Mouse (Mus musculus): ENCODE measurements around the gene Kif3c.

The Kif3c gene

DNA sequence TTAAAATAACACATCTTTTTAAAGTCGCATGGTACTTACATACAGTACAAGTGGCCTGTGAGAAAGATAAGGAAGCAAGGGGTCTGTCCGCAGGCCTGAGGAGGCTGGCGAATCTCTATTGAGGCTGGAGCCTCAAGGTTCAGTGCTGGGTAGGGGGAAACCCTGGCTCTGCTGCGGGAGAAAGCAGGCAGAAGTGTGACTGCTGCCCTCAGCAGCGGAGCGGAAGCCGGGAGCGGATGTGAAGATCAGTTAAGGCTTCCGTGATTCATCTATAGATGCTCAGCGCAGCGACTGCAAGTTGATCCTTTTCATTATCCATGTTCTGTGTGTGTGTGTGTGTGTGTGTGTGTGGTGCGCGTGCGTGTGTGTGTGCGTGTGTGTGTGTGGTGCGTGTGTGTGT lies 8.1 kb upstream of the Kif3c start:
- no peaks in the 10 kb centered on the region for H3K27me3 ChIP-seq (ENCODE audit: control insufficient read depth, insufficient read depth, low read length, poor library complexity, severe bottlenecking)
- peak; percentile 65 for DNase-seq (ENCODE audit: low read depth, low spot score)

DNA sequence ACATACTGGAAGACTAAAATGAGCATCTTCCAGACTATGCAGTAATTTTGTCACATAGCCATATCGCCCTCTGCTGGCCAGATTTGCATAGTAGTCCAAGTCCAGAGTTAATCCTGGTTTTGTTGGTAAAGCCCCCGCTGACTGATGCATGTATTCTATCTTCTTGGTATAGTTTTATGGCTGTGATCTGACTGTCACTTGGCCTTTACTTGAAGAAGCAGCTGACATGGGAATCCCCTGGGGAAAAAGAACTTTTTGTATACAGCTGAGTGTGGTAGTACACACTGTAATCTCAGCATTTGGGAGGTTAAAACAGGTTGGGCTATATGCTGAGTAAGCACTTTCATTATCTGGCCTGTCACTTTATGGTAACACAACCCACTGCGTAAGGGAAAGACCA lies 5.6 kb upstream of the Kif3c start:
- DNase-seq (ENCODE audit: low read depth, low spot score): peak; percentile 85
- H3K36me3 ChIP-seq (ENCODE audit: control insufficient read depth, insufficient read depth, low read length, poor library complexity, severe bottlenecking): no peaks in the 10 kb centered on the region
- H3K27me3 ChIP-seq (ENCODE audit: control insufficient read depth, insufficient read depth, low read length, poor library complexity, severe bottlenecking): no peaks in the 10 kb centered on the region

More for the DNA sequence above, 8.1 kb upstream of the Kif3c start:
- H3K36me3 ChIP-seq (ENCODE audit: control insufficient read depth, insufficient read depth, low read length, poor library complexity, severe bottlenecking): no peaks in the 10 kb centered on the region

DNA sequence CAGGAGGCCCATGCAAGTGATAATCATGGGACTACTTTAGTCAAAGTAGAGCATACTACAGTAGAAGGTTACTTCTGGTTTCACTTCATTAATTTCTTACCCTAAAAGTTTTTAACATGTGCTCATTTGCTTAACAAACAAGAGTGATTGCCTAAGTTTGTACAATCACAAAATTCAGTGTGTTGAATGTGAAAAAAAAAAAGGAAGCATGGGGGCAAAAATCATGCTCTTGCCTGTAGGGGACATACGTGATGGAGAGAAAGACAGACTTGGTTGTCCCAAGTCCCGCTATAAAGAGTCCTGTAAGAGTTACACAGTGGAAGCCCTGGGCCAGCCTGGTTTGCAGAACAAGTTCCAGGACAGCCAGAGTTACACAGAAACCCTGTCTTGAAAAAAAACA lies 4.9 kb upstream of the Kif3c start:
- peak; percentile 44 for DNase-seq (ENCODE audit: low read depth, low spot score)

GRCm38 (mm10) chr12:3364076-3364475 lies 856 bp upstream of the Kif3c start:
- no peak for DNase-seq (ENCODE audit: low read depth, low spot score)
- Histone ChIP-seq H3K27me3 (ENCODE audit: control insufficient read depth, insufficient read depth, low read length, poor library complexity, severe bottlenecking) (no peaks in the 10 kb centered on the region), H3K36me3 (ENCODE audit: control insufficient read depth, insufficient read depth, low read length, poor library complexity, severe bottlenecking) (no peaks in the 10 kb centered on the region)

More for the DNA sequence above, 4.9 kb upstream of the Kif3c start:
- H3K27me3 ChIP-seq (ENCODE audit: control insufficient read depth, insufficient read depth, low read length, poor library complexity, severe bottlenecking): no peaks in the 10 kb centered on the region
- H3K36me3 ChIP-seq (ENCODE audit: control insufficient read depth, insufficient read depth, low read length, poor library complexity, severe bottlenecking): no peaks in the 10 kb centered on the region

- Histone ChIP-seq H3K27me3 (ENCODE audit: control insufficient read depth, insufficient read depth, low read length, poor library complexity, severe bottlenecking) (no peaks in the 10 kb centered on the region), H3K36me3 (ENCODE audit: control insufficient read depth, insufficient read depth, low read length, poor library complexity, severe bottlenecking) (no peaks in the 10 kb centered on the region)
- DNase-seq (ENCODE audit: low read depth, low spot score): no peak
Observed at GRCm38 (mm10) chr12:3365449-3366189, 687 bp downstream of the Kif3c start.

DNA sequence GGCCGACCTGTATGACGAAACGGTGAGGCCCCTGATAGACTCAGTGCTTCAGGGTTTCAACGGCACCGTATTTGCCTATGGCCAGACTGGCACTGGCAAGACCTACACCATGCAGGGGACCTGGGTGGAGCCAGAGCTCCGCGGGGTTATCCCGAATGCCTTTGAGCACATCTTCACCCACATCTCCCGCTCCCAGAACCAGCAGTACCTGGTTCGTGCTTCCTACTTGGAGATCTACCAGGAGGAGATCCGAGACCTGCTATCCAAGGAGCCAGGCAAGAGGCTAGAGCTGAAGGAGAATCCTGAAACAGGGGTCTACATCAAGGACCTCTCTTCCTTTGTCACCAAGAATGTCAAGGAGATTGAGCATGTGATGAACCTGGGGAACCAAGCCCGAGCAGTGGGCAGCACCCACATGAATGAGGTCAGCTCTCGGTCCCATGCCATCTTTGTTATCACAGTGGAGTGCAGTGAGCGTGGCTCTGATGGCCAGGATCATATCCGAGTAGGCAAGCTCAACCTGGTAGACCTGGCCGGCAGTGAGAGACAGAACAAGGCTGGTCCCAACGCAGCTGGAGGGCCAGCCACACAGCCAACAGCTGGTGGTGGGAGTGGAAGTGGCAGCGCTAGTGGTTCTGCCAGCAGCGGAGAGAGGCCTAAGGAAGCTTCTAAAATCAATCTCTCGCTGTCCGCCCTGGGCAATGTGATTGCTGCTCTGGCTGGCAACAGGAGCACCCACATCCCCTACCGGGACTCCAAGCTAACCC lies 1.4 kb downstream of the Kif3c start:
- DNase-seq (ENCODE audit: low read depth, low spot score): no peak
- Histone ChIP-seq H3K36me3 (ENCODE audit: control insufficient read depth, insufficient read depth, low read length, poor library complexity, severe bottlenecking) (no peaks in the 10 kb centered on the region), H3K27me3 (ENCODE audit: control insufficient read depth, insufficient read depth, low read length, poor library complexity, severe bottlenecking) (no peaks in the 10 kb centered on the region)

- no peaks in the 10 kb centered on the region for H3K36me3 ChIP-seq (ENCODE audit: control insufficient read depth, insufficient read depth, low read length, poor library complexity, severe bottlenecking)
- DNase-seq (ENCODE audit: low read depth, low spot score): no peak
- no peaks in the 10 kb centered on the region for H3K27me3 ChIP-seq (ENCODE audit: control insufficient read depth, insufficient read depth, low read length, poor library complexity, severe bottlenecking)
Observed at GRCm38 (mm10) chr12:3366957-3367260, 2.0 kb downstream of the Kif3c start.

DNA sequence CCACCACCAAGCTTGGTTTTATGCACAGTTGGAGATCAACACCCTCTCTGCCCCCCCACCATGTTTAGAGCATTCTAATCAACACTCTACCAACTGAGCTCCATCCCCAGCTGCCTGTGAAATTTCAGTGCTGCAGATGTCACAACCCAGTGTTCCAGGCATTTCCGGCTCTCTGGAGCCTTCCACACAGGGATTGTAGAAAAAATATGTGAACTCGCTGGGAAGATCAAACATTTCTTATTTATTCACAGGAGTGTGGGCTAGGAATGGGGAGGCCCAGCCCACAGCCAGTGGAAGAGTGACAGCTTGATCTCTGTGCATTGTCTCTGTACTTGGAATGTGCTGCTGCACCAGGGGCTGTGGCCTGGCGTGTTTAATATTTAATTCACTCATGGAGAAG lies 3.8 kb downstream of the Kif3c start:
- DNase-seq (ENCODE audit: low read depth, low spot score): no peak
- H3K36me3 ChIP-seq (ENCODE audit: control insufficient read depth, insufficient read depth, low read length, poor library complexity, severe bottlenecking): no peaks in the 10 kb centered on the region
- no peaks in the 10 kb centered on the region for H3K27me3 ChIP-seq (ENCODE audit: control insufficient read depth, insufficient read depth, low read length, poor library complexity, severe bottlenecking)

- no peaks in the 10 kb centered on the region for H3K36me3 ChIP-seq (ENCODE audit: control insufficient read depth, insufficient read depth, low read length, poor library complexity, severe bottlenecking)
- H3K27me3 ChIP-seq (ENCODE audit: control insufficient read depth, insufficient read depth, low read length, poor library complexity, severe bottlenecking): no peaks in the 10 kb centered on the region
- no peak for DNase-seq (ENCODE audit: low read depth, low spot score)
Observed at GRCm38 (mm10) chr12:3370979-3371925, 6.3 kb downstream of the Kif3c start.

DNA sequence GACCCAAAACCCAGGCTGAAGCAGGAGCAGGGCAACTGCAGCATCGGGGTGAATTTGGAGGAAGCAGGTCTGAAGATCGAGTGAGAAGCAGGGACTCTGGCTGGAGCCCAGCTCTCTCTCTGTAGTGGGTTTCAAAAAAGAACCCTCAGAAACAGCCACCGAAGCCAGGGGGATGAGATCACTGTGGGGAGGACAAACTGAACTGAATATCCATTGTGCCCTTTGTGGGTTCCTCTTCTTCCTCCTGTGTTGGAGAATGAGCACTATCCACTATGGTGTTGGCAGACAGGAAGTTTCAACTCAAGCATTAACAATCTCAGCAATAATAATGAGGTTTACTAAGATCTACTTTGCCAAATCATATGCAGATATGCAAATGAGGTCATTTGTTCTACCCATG lies 7.1 kb downstream of the Kif3c start:
- DNase-seq (ENCODE audit: low read depth, low spot score): no peak
- no peaks in the 10 kb centered on the region for H3K27me3 ChIP-seq (ENCODE audit: control insufficient read depth, insufficient read depth, low read length, poor library complexity, severe bottlenecking)
- no peaks in the 10 kb centered on the region for H3K36me3 ChIP-seq (ENCODE audit: control insufficient read depth, insufficient read depth, low read length, poor library complexity, severe bottlenecking)

GRCm38 (mm10) chr12:3373566-3373965 lies 8.6 kb downstream of the Kif3c start:
- DNase-seq (ENCODE audit: low read depth, low spot score): no peak
- H3K27me3 ChIP-seq (ENCODE audit: control insufficient read depth, insufficient read depth, low read length, poor library complexity, severe bottlenecking): no peaks in the 10 kb centered on the region
- no peaks in the 10 kb centered on the region for H3K36me3 ChIP-seq (ENCODE audit: control insufficient read depth, insufficient read depth, low read length, poor library complexity, severe bottlenecking)

DNA sequence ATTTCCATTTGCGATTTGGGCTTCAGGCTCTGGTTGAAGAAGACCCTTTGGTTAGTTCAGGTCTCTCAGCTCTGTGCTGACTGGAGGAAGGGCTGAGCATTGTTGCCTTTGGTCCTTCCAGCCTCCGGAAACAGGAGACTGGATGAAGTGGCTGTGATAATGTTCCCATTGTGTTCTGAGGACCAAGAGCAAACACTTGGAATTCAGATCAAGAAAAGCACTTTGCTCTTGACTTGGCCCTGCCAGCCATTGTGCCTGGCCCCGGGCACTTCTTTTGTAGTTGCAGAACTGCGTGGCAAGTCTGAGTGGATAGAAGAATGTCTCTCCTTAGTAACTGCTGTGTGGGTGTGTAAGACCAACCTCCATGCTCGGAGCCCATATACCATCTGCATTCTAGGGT lies 9.6 kb downstream of the Kif3c start:
- DNase-seq (ENCODE audit: low read depth, low spot score): no peak
- Histone ChIP-seq H3K36me3 (ENCODE audit: control insufficient read depth, insufficient read depth, low read length, poor library complexity, severe bottlenecking) (no peaks in the 10 kb centered on the region), H3K27me3 (ENCODE audit: control insufficient read depth, insufficient read depth, low read length, poor library complexity, severe bottlenecking) (no peaks in the 10 kb centered on the region)

DNA sequence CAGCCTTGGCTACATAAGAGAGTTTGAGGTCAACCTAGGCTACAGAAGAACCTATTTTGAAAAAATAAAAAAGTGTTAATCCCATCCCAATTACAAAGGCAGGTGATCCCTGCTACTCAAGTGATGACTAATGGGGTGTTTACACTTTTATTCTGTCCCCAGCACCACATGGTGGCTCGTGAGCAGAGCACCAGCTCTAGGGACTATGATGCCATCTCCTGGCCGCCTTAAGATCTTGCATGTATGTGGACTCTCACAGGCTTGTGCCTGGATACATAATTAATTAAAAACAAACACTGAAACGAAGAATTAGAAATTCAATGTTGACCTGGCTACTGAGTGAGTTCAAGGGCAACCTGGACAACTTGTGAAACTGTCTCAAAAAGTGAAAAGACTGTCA lies 12.3 kb downstream of the Kif3c start:
- H3K36me3 ChIP-seq (ENCODE audit: control insufficient read depth, insufficient read depth, low read length, poor library complexity, severe bottlenecking): no peaks in the 10 kb centered on the region; the same call in 1 of the 2 replicates
- H3K27me3 ChIP-seq (ENCODE audit: control insufficient read depth, insufficient read depth, low read length, poor library complexity, severe bottlenecking): no peaks in the 10 kb centered on the region
- peak; percentile 56 for DNase-seq (ENCODE audit: low read depth, low spot score)

GRCm38 (mm10) chr12:3377755-3378154 lies 12.8 kb downstream of the Kif3c start:
- H3K36me3 ChIP-seq (ENCODE audit: control insufficient read depth, insufficient read depth, low read length, poor library complexity, severe bottlenecking): no peaks in the 10 kb centered on the region; the same call in 1 of the 2 replicates
- DNase-seq (ENCODE audit: low read depth, low spot score): no peak

DNA sequence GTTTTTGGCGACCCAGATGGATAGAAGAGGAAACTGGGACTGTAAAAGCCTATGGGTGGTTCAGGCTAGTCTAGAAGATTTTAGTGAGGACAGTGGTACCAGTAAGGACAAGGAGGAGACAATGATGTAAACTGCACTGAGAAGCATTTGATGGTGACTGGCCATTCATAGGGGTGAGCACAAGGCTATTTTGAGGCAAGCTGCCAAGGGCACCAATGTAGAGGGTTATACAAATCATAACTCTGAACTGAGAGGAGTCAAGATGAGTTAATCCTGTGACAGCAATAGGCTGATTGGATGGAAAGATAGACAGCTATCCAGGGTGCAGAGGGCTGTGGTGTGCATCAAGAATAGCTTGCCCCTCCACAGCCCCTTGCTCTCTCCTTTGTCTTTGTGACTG lies 19.9 kb downstream of the Kif3c start:
- Histone ChIP-seq H3K27me3 (ENCODE audit: control insufficient read depth, insufficient read depth, low read length, poor library complexity, severe bottlenecking) (no peaks in the 10 kb centered on the region), H3K36me3 (ENCODE audit: control insufficient read depth, insufficient read depth, low read length, poor library complexity, severe bottlenecking) (no peaks in the 10 kb centered on the region; the same call in 1 of the 2 replicates)
- DNase-seq (ENCODE audit: low read depth, low spot score): no peak

More at GRCm38 (mm10) chr12:3377755-3378154, 12.8 kb downstream of the Kif3c start:
- H3K27me3 ChIP-seq (ENCODE audit: control insufficient read depth, insufficient read depth, low read length, poor library complexity, severe bottlenecking): no peaks in the 10 kb centered on the region

Measured in splenic B cell, adult 2 months (primary cell).